Mouse (Mus musculus) erythroblast, embryonic 14.5 days (primary cell): ENCODE data around the gene Adig. TPM values are rescaled to one million over a fixed set of nuclear protein-coding genes. Genes with fewer than 3 reads are reported as not detected.

ENCODE experiments used
- H3K27me3 ChIP-seq: 2 replicates; pipeline ENCODE4 v1.6.1; 2012; ENCODE audit warnings: inconsistent platforms; ENCODE audit not compliant: control insufficient read depth
- H3K36me3 ChIP-seq: 2 replicates; pipeline ENCODE4 v1.6.1; 2012; ENCODE audit warnings: mild to moderate bottlenecking, inconsistent platforms; ENCODE audit not compliant: control insufficient read depth
- H3K4me1 ChIP-seq: 2 replicates; pipeline ENCODE4 v1.6.1; 2012; ENCODE audit warnings: inconsistent platforms; ENCODE audit not compliant: control insufficient read depth
- H3K4me3 ChIP-seq: replicated peaks from 2 replicates; pipeline ENCODE3; 2012; ENCODE audit warnings: moderate library complexity, mild to moderate bottlenecking, inconsistent platforms
- H3K9me3 ChIP-seq: 2 replicates; pipeline ENCODE4 v1.6.1; 2012; ENCODE audit warnings: low read length, inconsistent platforms, mixed read lengths; ENCODE audit not compliant: control insufficient read depth
- GATA1 ChIP-seq: IDR thresholded peaks from 2 replicates; pipeline ENCODE4 v1.6.1; 2012; ENCODE audit warnings: low read length, inconsistent platforms, mixed read lengths
- TAL1 ChIP-seq: IDR thresholded peaks from 3 replicates; pipeline ENCODE4 v1.6.1; 2012; ENCODE audit warnings: low read length, inconsistent platforms, mixed read lengths
- polyA plus RNA-seq: library from polyadenylated mRNA; stranded (reverse); fragments of >175 nt; gene quantifications from 2 replicates; pipeline ENCODE4 v1.2.3, GENCODE M21; 2012

The Adig gene
- polyA plus RNA-seq: not detected in 2 replicates

DNA sequence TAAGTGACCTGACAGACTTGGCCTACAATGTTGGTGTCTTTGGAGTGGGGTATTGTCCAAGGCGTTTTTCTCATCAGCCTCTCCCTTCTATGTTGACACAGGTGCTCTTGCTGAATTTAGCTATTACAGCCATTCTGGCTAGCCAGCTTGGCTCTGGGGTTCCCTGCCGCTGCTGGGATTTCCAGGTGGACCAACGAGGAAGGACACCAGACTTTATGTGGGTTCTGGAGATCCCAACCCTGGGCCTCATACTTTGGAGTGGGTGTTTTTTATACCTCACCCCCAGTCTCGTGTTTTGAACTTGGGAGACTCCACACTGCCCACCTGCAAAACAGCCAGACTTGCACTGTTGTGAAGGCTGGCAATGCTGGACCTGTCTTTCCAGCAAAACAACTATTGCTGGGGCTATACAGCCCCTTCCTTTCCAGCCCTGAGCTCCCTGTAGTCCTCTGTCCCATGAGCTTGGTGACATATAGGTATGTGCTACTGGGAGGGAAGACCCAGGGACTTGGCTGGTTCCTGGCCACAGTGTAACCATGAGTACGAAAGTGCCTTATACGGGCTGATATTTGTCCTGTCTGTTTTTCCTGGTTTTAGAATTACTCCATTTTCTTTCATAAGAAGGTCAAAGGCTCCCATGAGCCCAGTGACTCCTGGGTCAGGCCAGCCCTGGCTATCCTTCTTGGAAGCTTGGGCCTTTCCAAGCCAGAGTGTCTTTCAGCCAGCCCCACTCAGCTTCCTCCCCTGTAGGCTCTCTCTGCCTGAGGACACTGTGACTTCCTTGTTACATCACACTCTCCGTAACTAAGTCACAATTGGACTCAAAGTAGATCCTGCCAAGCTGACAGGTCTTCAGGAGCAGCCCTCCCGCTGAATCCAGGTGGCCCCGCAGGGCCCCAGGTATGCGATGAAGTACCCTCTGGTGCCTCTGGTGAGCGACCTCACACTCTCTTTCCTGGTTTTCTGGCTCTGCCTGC lies at the start of gene Adig:
Gene Adig (plus strand): TSS at position 777 of the 977 bp plus-strand sequence.
- Histone ChIP-seq H3K27me3 (no peaks in the 10 kb centered on the region), H3K4me1 (no peaks in the 10 kb centered on the region), H3K4me3 (no peak within 1 kb of the TSS), H3K36me3 (peaks cover 24% of the 10 kb centered on the region), H3K9me3 (no peaks in the 10 kb centered on the region)
- no peak for TF ChIP-seq TAL1
- TF ChIP-seq GATA1: no peak

DNA sequence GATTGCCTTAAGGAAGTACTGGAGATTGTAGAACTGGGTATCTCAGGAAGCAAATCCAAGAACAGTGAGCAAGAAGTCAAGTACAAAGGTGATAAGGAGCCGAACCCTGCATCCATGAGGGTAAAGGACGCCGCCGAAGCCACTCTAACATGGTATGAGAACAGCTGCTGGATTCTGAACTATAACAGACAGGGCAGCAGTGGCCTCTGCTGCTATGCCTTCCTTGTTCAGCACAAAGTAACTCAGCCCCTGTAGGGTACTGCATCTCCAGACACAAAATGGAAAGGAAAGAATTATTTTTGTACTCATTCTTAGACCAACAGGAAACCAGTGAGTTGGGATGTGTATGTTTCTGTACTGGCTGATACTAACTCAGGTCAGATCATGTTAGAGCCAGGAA lies 46.0 kb upstream of the Adig start:
- Histone ChIP-seq H3K36me3 (peaks cover 76% of the 10 kb centered on the region), H3K27me3 (no peaks in the 10 kb centered on the region), H3K9me3 (no peaks in the 10 kb centered on the region), H3K4me1 (no peaks in the 10 kb centered on the region), H3K4me3 (no peak overlapping the region)
- TF ChIP-seq TAL1 (no peak), GATA1 (no peak)

DNA sequence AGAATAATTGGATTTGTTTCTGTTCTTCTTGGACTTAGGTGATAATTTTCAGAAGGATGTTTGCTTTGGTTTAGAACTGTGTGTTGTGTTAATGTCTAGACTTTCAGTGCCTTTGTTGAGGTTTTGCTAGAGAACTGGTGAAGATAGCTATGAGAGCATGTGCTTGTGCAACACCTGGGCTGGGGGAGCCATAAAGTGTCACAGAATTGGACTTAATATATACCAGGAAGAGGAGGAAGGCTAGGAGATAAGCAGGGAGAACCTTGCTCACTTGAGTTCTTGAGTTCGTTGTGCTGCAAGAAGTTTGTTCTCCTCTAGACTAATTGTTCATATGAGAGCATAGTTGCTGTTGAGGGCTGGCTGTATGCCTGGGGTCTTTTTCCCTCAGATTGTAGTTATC lies 44.8 kb upstream of the Adig start:
- Histone ChIP-seq H3K4me3 (no peak overlapping the region), H3K27me3 (no peaks in the 10 kb centered on the region), H3K36me3 (peaks cover 75% of the 10 kb centered on the region), H3K4me1 (no peaks in the 10 kb centered on the region), H3K9me3 (no peaks in the 10 kb centered on the region)
- TF ChIP-seq TAL1 (no peak), GATA1 (no peak)

DNA sequence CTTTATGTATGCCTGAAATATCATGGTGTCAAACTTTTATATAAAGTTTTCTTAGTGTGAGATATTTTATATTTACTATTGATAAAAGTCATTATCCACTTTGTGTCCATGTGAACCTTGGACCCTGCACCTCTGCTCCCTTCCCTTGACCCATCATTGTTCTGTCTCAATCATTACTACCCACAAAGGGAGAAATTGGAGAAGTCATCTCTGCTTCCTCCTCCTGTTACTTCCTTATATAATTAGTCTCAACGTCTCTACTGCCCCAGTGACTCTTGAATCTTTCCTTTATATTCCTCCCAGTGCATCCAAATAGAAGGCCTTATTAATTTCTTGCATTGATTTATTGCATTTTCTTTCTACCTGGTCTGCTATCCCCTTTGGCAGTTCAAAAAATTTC lies 40.0 kb upstream of the Adig start:
- TF ChIP-seq GATA1: no peak
- TF ChIP-seq TAL1: no peak
- H3K36me3 ChIP-seq: peaks cover 78% of the 10 kb centered on the region

DNA sequence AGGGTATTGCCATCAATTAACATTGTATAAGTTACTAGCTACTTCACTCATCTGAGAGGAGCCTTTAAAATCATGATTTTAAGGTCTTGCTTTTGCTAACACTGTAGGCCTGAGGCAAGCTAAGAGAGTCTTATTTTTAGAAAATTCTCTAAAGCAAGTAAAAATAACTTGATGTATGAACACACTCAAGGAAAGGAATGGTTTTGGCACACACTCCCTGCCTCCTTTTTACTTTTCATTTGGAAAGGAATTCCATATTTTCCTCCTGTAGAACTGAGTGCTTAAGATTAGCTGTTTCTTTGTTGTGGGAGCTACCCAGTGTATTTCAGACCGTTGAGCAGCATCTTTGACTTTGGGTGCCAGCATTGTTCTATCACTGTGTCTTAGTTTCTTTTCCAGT lies 28.3 kb upstream of the Adig start:
- Histone ChIP-seq H3K27me3 (no peaks in the 10 kb centered on the region), H3K4me3 (no peak overlapping the region), H3K36me3 (peaks cover 63% of the 10 kb centered on the region), H3K4me1 (no peaks in the 10 kb centered on the region), H3K9me3 (no peaks in the 10 kb centered on the region)
- TF ChIP-seq GATA1: no peak
- no peak for TF ChIP-seq TAL1

More for the DNA sequence above, 40.0 kb upstream of the Adig start:
- Histone ChIP-seq H3K9me3 (no peaks in the 10 kb centered on the region), H3K27me3 (no peaks in the 10 kb centered on the region), H3K4me3 (no peak overlapping the region), H3K4me1 (no peaks in the 10 kb centered on the region)

DNA sequence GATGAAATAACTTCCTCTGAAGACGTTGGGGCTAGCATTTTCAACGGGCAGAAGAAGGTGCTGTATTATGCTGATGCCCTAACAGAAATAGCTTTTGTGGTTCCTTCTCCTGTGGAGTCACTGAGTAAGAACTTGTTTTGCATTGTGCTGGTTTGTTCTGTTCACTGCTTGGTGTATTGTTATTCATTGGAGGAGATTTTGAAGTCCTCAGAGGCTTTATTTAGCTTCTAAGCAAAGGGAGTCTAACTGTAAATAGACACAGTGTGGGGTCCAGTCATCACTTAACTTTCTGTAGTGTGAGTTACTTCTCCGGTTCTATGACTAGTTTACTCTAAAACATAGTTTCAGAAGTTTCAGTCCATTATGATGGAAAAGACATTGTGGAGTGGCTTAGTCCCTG lies 24.8 kb upstream of the Adig start:
- Histone ChIP-seq H3K27me3 (no peaks in the 10 kb centered on the region), H3K36me3 (peaks cover 76% of the 10 kb centered on the region), H3K4me1 (no peaks in the 10 kb centered on the region), H3K9me3 (no peaks in the 10 kb centered on the region), H3K4me3 (no peak overlapping the region)
- TF ChIP-seq GATA1 (no peak), TAL1 (no peak)

DNA sequence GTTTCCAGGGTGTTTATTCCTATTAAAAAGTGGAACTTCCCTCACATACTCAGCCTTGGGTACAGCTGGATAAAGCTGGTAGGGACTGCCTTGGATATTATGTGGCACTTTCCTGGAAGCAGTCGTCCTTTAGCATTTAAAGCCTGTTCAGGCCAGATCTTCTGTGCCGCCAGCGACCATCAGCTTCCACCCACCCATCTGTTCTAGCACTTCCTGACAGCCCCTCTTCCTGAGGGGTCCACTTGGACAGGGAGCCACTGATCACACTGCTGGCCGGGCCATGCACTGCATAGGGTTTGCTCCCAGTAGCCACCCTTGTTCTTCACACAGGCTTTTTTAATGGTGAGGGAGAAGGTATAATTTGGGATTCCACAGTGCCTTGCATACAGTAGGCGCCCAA lies 4.0 kb upstream of the Adig start:
- Histone ChIP-seq H3K9me3 (no peaks in the 10 kb centered on the region), H3K4me1 (no peaks in the 10 kb centered on the region), H3K4me3 (no peak overlapping the region), H3K36me3 (peaks cover 57% of the 10 kb centered on the region), H3K27me3 (no peaks in the 10 kb centered on the region)
- no peak for TF ChIP-seq TAL1
- no peak for TF ChIP-seq GATA1

DNA sequence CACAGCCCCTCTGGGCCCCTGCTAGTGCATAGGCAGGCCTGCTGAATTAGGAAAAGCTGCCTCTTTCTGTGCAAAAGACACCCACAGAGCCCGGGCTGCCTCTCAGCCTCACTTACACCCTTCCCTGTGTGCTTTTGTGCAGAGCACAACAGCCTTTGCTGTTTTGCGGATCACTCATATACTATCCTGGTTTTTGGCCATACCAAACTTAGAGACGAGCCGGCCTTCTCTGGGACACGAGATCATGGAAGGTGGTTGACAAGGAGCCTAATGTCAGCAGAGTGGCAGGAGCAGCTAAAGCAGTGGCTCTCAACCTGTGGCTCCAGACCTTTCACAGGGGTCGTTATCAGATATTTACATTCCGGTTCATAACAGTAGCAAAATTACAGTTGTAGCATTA lies 814 bp downstream of the Adig start:
- Histone ChIP-seq H3K36me3 (peaks cover 14% of the 10 kb centered on the region), H3K9me3 (no peaks in the 10 kb centered on the region)
- no peak for TF ChIP-seq GATA1

DNA sequence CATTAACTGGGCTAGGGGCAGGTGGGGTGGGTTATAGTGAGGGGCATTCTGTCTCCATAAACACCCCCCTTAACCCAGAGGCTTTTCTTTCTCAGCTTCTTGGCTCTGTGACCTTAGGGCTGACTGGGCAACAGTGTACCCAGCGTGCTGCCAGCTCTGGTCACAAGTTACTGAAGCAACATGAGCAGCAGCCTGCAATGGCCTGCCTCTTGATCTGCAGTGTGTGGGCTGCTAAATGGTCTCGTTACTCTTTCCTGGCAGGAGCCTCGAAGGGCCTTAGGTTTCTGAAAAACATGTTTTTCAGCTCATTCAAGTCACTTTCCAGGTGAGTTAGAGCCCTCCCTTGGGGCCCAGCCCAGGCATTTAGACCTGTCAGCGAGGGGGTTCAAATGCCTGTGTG lies 1.3 kb downstream of the Adig start:
- no peaks in the 10 kb centered on the region for H3K9me3 ChIP-seq
- no peak for TF ChIP-seq TAL1
- no peak for TF ChIP-seq GATA1
- H3K36me3 ChIP-seq: peaks cover 10% of the 10 kb centered on the region
- H3K27me3 ChIP-seq: no peaks in the 10 kb centered on the region
- H3K4me1 ChIP-seq: no peaks in the 10 kb centered on the region
- H3K4me3 ChIP-seq: no peak overlapping the region

More for the DNA sequence above, 814 bp downstream of the Adig start:
- Histone ChIP-seq H3K4me3 (no peak overlapping the region), H3K27me3 (no peaks in the 10 kb centered on the region), H3K4me1 (no peaks in the 10 kb centered on the region)
